Mouse (Mus musculus): ENCODE results near the gene Gm4884.
"Not testable (repeated sequence)": the region's sequence is repeated elsewhere in the genome, so short reads cannot be mapped to it uniquely, and the experiment has no call there.

Gene Gm4884

GRCm38 (mm10) chr7:41032419-41032818 lies at the start of gene Gm4884:
Gene Gm4884 (plus strand): TSS chr7:41032719.
- not testable (repeated sequence) for DNase-seq (ENCODE audit: low spot score in 2 of 2)

- DNase-seq (ENCODE audit: low spot score in 2 of 2): no peak
Observed at GRCm38 (mm10) chr7:40987243-40987642, 45.3 kb upstream of the Gm4884 start, which contains the start of gene 4930433I11Rik. Gene 4930433I11Rik (plus strand): TSS chr7:40987543.

GRCm38 (mm10) chr7:41044058-41044457 lies 11.5 kb downstream of the Gm4884 start:
- not testable (repeated sequence) for DNase-seq (ENCODE audit: low spot score in 2 of 2)
